Mouse (Mus musculus): ENCODE measurements at regions not wholly inside any gene's neighbourhood (a gene's known extent, or its start where the extent isn't known, plus 50 kb on each side); places are given as distances from the start of the nearest gene placed in this dataset.

DNA sequence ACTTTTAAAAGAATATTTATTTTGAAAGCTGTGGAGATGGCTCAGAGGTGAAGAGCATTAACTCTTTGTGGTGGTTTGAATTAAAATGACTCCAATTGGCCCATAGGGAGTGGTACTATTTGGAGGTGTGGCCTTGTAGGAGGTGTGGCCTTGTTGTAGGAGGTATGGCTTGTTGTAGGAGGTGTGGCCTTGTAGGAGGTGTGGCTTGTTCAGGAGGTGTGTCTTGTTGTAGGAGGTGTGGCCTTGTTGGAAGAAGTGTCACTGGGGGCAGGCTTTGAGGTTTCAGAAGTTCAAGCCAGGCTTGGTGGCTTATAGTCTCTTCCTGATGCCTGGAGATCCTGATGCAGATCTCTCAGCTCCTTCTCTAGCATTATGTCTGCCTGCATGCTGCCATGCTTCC lies 434.5 kb downstream of the Ate1 start:
- Histone ChIP-seq H3K9me3 (ENCODE audit: control insufficient read depth, low read depth, low read length) (no peaks in the 10 kb centered on the region), H3K36me3 (ENCODE audit: control insufficient read depth, insufficient read depth, low read length) (no peaks in the 10 kb centered on the region), H3K27me3 (ENCODE audit: control insufficient read depth, insufficient read depth, low read length) (no peaks in the 10 kb centered on the region), H3K4me2 (replicated peaks; ENCODE audit: low read depth, low read length) (no peak overlapping the region), H3K27ac (ENCODE audit: low read length) (no peak overlapping the region), H3K4me3 (ENCODE audit: low read depth, low read length) (no peak overlapping the region), H3K9ac (replicated peaks; ENCODE audit: low read depth, low read length) (no peak overlapping the region), H3K4me1 (ENCODE audit: control insufficient read depth, insufficient read depth, low read length) (no peaks in the 10 kb centered on the region)
- no peak for ATAC-seq (ENCODE audit: insufficient number of reproducible peaks, insufficient read depth, low FRiP score, low read depth)

DNA sequence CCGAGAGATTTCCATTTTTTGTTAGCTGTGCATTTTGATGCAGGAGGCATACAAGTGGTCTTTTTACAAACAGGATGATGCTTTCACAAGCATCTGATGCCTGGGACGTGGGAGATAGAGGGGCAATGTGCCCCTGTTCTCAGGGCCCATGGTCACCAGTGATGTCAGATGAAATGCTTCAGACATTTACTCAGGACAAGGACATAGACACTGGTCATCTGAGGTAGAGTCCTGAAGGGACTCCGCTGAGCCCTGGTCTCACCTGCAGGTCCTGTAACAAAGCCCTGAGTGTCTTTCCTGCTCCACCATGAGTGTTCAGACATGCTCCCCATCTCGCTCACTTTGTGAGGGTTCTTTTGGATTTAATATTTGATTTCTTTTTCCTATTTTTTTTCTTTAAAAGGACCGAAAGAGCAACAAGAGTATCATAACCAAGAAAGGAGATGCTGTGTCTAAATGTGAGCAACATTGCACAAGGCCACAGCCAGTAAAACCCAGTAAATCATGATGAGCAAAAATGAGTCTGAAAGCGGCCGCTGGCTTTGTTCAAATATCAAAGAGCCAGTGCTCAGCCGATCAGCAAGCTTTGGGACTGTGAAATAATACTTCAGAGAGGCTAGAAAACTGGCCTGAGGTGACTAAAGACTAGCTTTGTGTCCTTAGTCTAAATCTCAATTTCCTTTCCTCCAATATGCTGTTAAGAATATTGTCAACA lies 430.1 kb downstream of the Ate1 start:
- no peaks in the 10 kb centered on the region for H3K4me1 ChIP-seq (ENCODE audit: control insufficient read depth, insufficient read depth, low read length)
- no peak for ATAC-seq (ENCODE audit: insufficient number of reproducible peaks, insufficient read depth, low FRiP score, low read depth)
- H3K9me3 ChIP-seq (ENCODE audit: control insufficient read depth, low read depth, low read length): no peaks in the 10 kb centered on the region
- H3K27ac ChIP-seq (ENCODE audit: low read length): no peak overlapping the region
- H3K4me3 ChIP-seq (ENCODE audit: low read depth, low read length): no peak overlapping the region
- no peak overlapping the region for H3K4me2 ChIP-seq (replicated peaks; ENCODE audit: low read depth, low read length)
- no peaks in the 10 kb centered on the region for H3K36me3 ChIP-seq (ENCODE audit: control insufficient read depth, insufficient read depth, low read length)
- no peak overlapping the region for H3K9ac ChIP-seq (replicated peaks; ENCODE audit: low read depth, low read length)
- H3K27me3 ChIP-seq (ENCODE audit: control insufficient read depth, insufficient read depth, low read length): no peaks in the 10 kb centered on the region
- 86% methylated on average over 8 of the region's 8 CpGs for WGBS

DNA sequence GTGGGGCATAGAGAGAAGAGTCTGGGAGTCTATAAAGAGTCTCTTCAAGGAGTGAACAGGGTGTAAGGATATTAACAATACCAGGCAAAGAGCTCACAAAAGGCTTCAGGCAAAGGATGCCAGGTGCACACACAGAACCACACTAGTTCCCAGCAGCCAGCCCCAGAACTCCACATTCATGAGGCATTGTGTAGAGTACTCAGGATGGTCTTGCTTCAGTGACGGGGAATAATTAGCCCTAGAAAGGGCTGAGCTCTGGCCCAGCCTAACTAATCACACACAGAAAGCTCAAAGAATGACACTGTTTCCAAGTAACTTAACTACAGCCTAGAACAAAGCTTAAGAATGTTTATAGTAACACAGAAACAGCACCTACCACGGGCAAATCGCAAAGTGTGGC lies 428.2 kb downstream of the Ate1 start:
- no peak for ATAC-seq (ENCODE audit: insufficient number of reproducible peaks, insufficient read depth, low FRiP score, low read depth)
- no peak overlapping the region for H3K27ac ChIP-seq (ENCODE audit: low read length)
- 55% methylated on average over 3 of the region's 3 CpGs for WGBS

DNA sequence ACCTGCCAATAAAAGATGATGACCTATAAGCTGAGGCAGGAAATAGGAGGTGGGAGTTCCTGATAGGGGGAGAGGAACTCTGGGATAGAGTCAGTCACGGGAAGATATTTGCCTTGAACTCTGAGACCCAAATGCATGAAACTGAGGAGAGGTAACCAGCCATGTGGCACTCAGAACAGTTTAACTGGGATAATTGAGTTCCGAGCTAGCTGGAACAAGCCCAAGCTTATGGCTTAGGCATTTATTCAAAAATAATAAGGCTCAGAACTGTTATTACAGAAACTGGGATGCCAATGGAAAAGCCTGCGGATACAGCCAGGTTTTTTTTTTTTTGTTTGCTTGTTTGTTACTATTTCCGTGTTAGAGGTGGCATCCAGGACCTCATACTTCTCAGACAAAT lies 425.0 kb downstream of the Ate1 start:
- Histone ChIP-seq H3K4me2 (replicated peaks; ENCODE audit: low read depth, low read length) (no peak overlapping the region), H3K9ac (replicated peaks; ENCODE audit: low read depth, low read length) (no peak overlapping the region), H3K27me3 (ENCODE audit: control insufficient read depth, insufficient read depth, low read length) (no peaks in the 10 kb centered on the region), H3K27ac (ENCODE audit: low read length) (no peak overlapping the region), H3K4me1 (ENCODE audit: control insufficient read depth, insufficient read depth, low read length) (peaks cover 5% of the 10 kb centered on the region; the same call in 1 of the 2 replicates), H3K36me3 (ENCODE audit: control insufficient read depth, insufficient read depth, low read length) (no peaks in the 10 kb centered on the region), H3K4me3 (ENCODE audit: low read depth, low read length) (no peak overlapping the region), H3K9me3 (ENCODE audit: control insufficient read depth, low read depth, low read length) (no peaks in the 10 kb centered on the region)
- ATAC-seq (ENCODE audit: insufficient number of reproducible peaks, insufficient read depth, low FRiP score, low read depth): no peak
- 75% methylated on average over 4 of the region's 4 CpGs for WGBS

More for the DNA sequence above, 428.2 kb downstream of the Ate1 start:
- Histone ChIP-seq H3K4me1 (ENCODE audit: control insufficient read depth, insufficient read depth, low read length) (no peaks in the 10 kb centered on the region), H3K9ac (replicated peaks; ENCODE audit: low read depth, low read length) (no peak overlapping the region), H3K27me3 (ENCODE audit: control insufficient read depth, insufficient read depth, low read length) (no peaks in the 10 kb centered on the region), H3K4me2 (replicated peaks; ENCODE audit: low read depth, low read length) (no peak overlapping the region), H3K4me3 (ENCODE audit: low read depth, low read length) (no peak overlapping the region), H3K9me3 (ENCODE audit: control insufficient read depth, low read depth, low read length) (no peaks in the 10 kb centered on the region), H3K36me3 (ENCODE audit: control insufficient read depth, insufficient read depth, low read length) (no peaks in the 10 kb centered on the region)

DNA sequence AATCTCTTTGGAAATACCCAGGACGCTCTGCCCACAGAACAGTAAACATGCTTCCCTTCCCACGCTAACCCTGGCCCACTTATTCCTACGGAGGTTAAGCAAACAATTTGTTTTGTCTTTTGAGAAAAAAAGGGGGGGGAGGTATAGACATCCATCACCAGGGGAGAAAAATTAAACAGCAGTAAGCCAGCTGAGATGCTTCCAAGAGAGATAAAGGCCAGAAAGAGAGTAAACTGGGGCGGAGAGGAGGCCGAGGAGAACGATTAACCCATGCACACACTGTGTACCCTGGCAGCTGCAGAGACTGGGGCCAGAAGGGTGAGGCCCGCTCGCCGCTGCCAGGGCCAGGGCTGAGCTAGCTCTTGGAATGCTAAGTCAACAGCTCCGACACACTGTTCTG lies 421.6 kb downstream of the Ate1 start:
- peak; percentile 67; the same call in 1 of the 2 replicates for ATAC-seq (ENCODE audit: insufficient number of reproducible peaks, insufficient read depth, low FRiP score, low read depth)
- H3K4me3 ChIP-seq (ENCODE audit: low read depth, low read length): no peak overlapping the region
- peaks cover 5% of the 10 kb centered on the region; the same call in 1 of the 2 replicates for H3K4me1 ChIP-seq (ENCODE audit: control insufficient read depth, insufficient read depth, low read length)
- 35% methylated on average over 10 of the region's 10 CpGs for WGBS
- no peaks in the 10 kb centered on the region for H3K36me3 ChIP-seq (ENCODE audit: control insufficient read depth, insufficient read depth, low read length)
- no peak overlapping the region for H3K27ac ChIP-seq (ENCODE audit: low read length)
- H3K4me2 ChIP-seq (replicated peaks; ENCODE audit: low read depth, low read length): no peak overlapping the region
- H3K9me3 ChIP-seq (ENCODE audit: control insufficient read depth, low read depth, low read length): no peaks in the 10 kb centered on the region
- H3K27me3 ChIP-seq (ENCODE audit: control insufficient read depth, insufficient read depth, low read length): no peaks in the 10 kb centered on the region
- H3K9ac ChIP-seq (replicated peaks; ENCODE audit: low read depth, low read length): no peak overlapping the region

DNA sequence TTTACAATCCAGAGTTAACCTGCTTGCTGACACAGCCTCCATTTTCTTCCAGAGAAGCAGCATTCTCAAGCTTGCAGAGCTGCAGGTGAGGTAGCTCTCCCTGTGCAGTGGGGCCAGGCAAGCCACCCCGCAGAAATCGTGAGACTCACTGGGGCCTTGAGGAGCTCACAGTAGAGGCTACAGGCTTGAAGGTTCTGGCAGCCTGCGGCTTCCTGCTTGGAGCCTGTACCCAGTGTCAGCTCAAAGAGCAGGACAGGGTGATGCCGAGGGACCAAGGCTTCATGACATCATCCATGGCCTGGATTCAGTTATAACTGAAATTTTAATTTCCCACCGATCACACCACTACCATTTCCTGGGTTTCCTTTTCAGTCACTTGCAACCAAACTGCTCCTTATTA lies 417.5 kb downstream of the Ate1 start:
- H3K4me2 ChIP-seq (replicated peaks; ENCODE audit: low read depth, low read length): no peak overlapping the region
- no peaks in the 10 kb centered on the region for H3K36me3 ChIP-seq (ENCODE audit: control insufficient read depth, insufficient read depth, low read length)
- no peak overlapping the region for H3K4me3 ChIP-seq (ENCODE audit: low read depth, low read length)
- peaks cover 5% of the 10 kb centered on the region; the same call in 1 of the 2 replicates for H3K4me1 ChIP-seq (ENCODE audit: control insufficient read depth, insufficient read depth, low read length)
- no peak overlapping the region for H3K27ac ChIP-seq (ENCODE audit: low read length)
- no peaks in the 10 kb centered on the region for H3K9me3 ChIP-seq (ENCODE audit: control insufficient read depth, low read depth, low read length)
- 71% methylated on average over 5 of the region's 5 CpGs for WGBS
- H3K27me3 ChIP-seq (ENCODE audit: control insufficient read depth, insufficient read depth, low read length): no peaks in the 10 kb centered on the region
- H3K9ac ChIP-seq (replicated peaks; ENCODE audit: low read depth, low read length): no peak overlapping the region
- ATAC-seq (ENCODE audit: insufficient number of reproducible peaks, insufficient read depth, low FRiP score, low read depth): no peak

DNA sequence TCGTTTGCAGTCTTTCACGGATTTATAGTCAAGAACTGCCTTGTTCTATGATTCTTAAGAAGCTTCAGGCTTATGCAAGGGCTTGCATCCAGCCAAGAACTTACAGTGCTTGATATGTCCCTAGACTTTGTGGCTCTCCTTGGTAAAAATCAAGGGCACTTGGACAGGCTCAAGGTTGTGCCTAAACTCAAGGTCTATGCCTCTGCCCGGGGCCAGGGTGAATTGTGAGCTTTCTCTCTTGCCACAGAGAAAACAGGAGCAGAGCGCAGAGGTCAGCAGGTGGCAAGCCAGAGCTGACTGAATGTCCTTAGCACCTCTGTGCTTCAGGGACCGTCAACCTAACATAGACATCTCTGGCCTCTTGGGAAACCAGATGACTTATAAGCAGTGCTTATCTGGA lies 413.2 kb downstream of the Ate1 start:
- Histone ChIP-seq H3K4me2 (replicated peaks; ENCODE audit: low read depth, low read length) (no peak overlapping the region), H3K9me3 (ENCODE audit: control insufficient read depth, low read depth, low read length) (no peaks in the 10 kb centered on the region), H3K36me3 (ENCODE audit: control insufficient read depth, insufficient read depth, low read length) (no peaks in the 10 kb centered on the region), H3K4me3 (ENCODE audit: low read depth, low read length) (no peak overlapping the region), H3K27me3 (ENCODE audit: control insufficient read depth, insufficient read depth, low read length) (no peaks in the 10 kb centered on the region), H3K4me1 (ENCODE audit: control insufficient read depth, insufficient read depth, low read length) (0 out of 2 replicates have a peak, but pooled peaks cover 3% of the 10 kb centered on the region), H3K9ac (replicated peaks; ENCODE audit: low read depth, low read length) (no peak overlapping the region), H3K27ac (ENCODE audit: low read length) (no peak overlapping the region)
- ATAC-seq (ENCODE audit: insufficient number of reproducible peaks, insufficient read depth, low FRiP score, low read depth): no peak
- WGBS: 74% methylated on average over 5 of the region's 5 CpGs

DNA sequence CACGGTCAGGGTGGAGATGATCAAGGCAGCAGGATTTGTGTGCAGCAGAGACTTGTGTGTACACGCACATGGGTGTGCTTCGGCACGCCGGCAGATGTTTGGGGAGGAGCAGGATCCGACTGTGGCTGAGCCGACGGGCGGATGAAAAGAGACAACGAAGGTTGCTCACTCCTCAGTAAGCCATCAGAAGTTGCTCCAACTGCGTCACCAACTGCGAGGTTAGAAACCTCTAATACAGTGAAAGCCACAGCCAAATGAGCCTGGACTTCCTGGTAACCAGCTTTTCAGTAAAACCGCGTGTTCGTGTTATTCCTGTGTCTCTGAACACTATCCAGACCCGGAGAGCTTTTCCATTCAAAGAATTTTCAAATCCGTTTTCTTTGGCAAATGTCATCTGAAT lies 411.8 kb downstream of the Ate1 start:
- ATAC-seq (ENCODE audit: insufficient number of reproducible peaks, insufficient read depth, low FRiP score, low read depth): no peak
- no peak overlapping the region for H3K4me2 ChIP-seq (replicated peaks; ENCODE audit: low read depth, low read length)
- H3K27ac ChIP-seq (ENCODE audit: low read length): no peak overlapping the region
- H3K4me3 ChIP-seq (ENCODE audit: low read depth, low read length): no peak overlapping the region
- no peaks in the 10 kb centered on the region for H3K9me3 ChIP-seq (ENCODE audit: control insufficient read depth, low read depth, low read length)
- H3K4me1 ChIP-seq (ENCODE audit: control insufficient read depth, insufficient read depth, low read length): 0 out of 2 replicates have a peak, but pooled peaks cover 3% of the 10 kb centered on the region
- 87% methylated on average over 17 of the region's 17 CpGs for WGBS
- no peaks in the 10 kb centered on the region for H3K27me3 ChIP-seq (ENCODE audit: control insufficient read depth, insufficient read depth, low read length)
- H3K36me3 ChIP-seq (ENCODE audit: control insufficient read depth, insufficient read depth, low read length): no peaks in the 10 kb centered on the region
- H3K9ac ChIP-seq (replicated peaks; ENCODE audit: low read depth, low read length): no peak overlapping the region

Data from stomach, embryonic 14.5 days (tissue).